Mouse (Mus musculus): ENCODE data around the gene Eloa.

DNA sequence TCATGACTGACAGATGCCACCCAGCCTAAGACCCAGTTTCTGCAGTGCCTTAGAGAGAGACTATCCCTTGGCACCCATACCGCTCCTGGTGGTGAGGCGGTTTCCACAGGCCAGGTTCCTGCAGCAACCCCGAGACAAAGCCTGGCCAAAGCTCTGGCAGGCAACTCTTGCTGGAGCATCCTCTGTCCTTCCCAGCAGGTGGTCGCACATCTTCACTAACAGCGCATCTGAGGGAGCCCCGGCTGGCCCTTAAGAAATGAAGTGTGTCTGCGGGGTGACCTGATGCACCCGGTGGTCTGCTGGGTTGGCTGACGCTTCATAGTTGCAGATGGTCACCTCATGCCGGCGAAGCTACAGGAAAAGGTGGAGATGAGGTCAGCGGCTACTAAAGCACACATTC, 45.4 kb downstream of the Eloa start:
- TF ChIP-seq POLR2A (IDR thresholded peaks at IDR 0.05; ENCODE audit: borderline replicate concordance, low read depth, low read length) (no peak), CTCF (IDR thresholded peaks at IDR 0.05; ENCODE audit: low read depth, low read length) (no peak)

All from bone marrow macrophage, adult 2 months (primary cell).